Mouse (Mus musculus) lung, embryonic 14.5 days (tissue): Measurements from ENCODE around the gene Tfpt. TPM values are rescaled to one million over a fixed set of nuclear protein-coding genes. Genes with fewer than 3 reads are reported as not detected.
"Not testable (repeated sequence)": the region's sequence is repeated elsewhere in the genome, so short reads cannot be mapped to it uniquely, and the experiment has no call there.

Source experiments
- ATAC-seq: fragments of 200-750 bp; cut with Nextera tagmentation; 2 replicates; pipeline ENCODE4 v1.8.0; 2017; ENCODE audit warnings: mild to moderate bottlenecking, moderate TSS enrichment, moderate library complexity; ENCODE audit not compliant: insufficient read depth
- DNase-seq: peaks from one replicate; pipeline ENCODE4 v3.0.0-alpha.2; 2015
- H3K27ac ChIP-seq: fragments of 300-500 bp; sonication (generic); 2 replicates; pipeline ENCODE4 v1.5.1; 2014; ENCODE audit warnings: low read depth, mild to moderate bottlenecking, moderate library complexity
- H3K27me3 ChIP-seq: fragments of 300-500 bp; sonication (generic); 2 replicates; pipeline ENCODE4 v1.6.1; 2014; ENCODE audit warnings: low read length, control low read depth; ENCODE audit not compliant: insufficient read depth
- H3K36me3 ChIP-seq: fragments of 300-500 bp; sonication (generic); 2 replicates; pipeline ENCODE4 v1.6.1; 2014; ENCODE audit warnings: control low read depth; ENCODE audit not compliant: insufficient read depth
- H3K4me1 ChIP-seq: fragments of 300-500 bp; sonication (generic); 2 replicates; pipeline ENCODE4 v1.6.1; 2014; ENCODE audit warnings: antibody characterized with exemption, control low read depth; ENCODE audit not compliant: insufficient read depth
- H3K4me2 ChIP-seq: fragments of 300-500 bp; sonication (generic); 2 replicates; pipeline ENCODE4 v1.6.1; 2014; ENCODE audit warnings: mild to moderate bottlenecking
- H3K4me3 ChIP-seq: fragments of 300-500 bp; sonication (generic); 2 replicates; pipeline ENCODE4 v1.5.1; 2014; ENCODE audit warnings: low read depth, low read length
- H3K9ac ChIP-seq: fragments of 300-500 bp; sonication (generic); 2 replicates; pipeline ENCODE4 v1.6.1; 2014
- H3K9me3 ChIP-seq: fragments of 300-500 bp; sonication (generic); 2 replicates; pipeline ENCODE4 v1.6.1; 2016; ENCODE audit warnings: low read depth, low read length, control low read depth
- CTCF ChIP-seq: IDR thresholded peaks from 2 replicates; pipeline ENCODE4 v1.5.1; 2016; ENCODE audit warnings: antibody characterized with exemption, low read depth
- WGBS: fragments of 180-500 bp; shearing (Covaris S2); extraction: QIAGEN DNeasy Blood & Tissue Kit; methylation state at CpG from one replicate; pipeline ENCODE4 v1.1.7; 2014; 5-methylcytosine and 5-hydroxymethylcytosine counted together
- microRNA-seq: library from miRNA; unstranded; fragments of <30 nt; microRNA quantifications from one replicate; pipeline ENCODE4, GENCODE M21; 2016; ENCODE audit warnings: borderline number of aligned reads
- polyA plus RNA-seq: library from polyadenylated mRNA; unstranded; fragments of >200 nt; fragmentation: Nextera tagmentation; extraction: Ambion mirVana; gene quantifications from 2 replicates; pipeline ENCODE4 v1.2.1, GENCODE M21; 2014

Tfpt gene
- polyA plus RNA-seq, 1 experiment from 2014 or later, result 27.2 TPM

GRCm38 (mm10) chr7:3576354-3577124 is 53.2 kb downstream of the Tfpt start:
- DNase-seq, result no peak
- no peak overlapping the region for H3K4me2 ChIP-seq
- H3K4me3 ChIP-seq, result no peak overlapping the region
- H3K9me3 ChIP-seq, result no peaks in the 10 kb centered on the region
- no peak for TF ChIP-seq CTCF
- H3K27me3 ChIP-seq, result no peaks in the 10 kb centered on the region
- ATAC-seq, result no peak
- WGBS, result 72% methylated on average over 5 of the region's 5 CpGs
- no peak overlapping the region for H3K9ac ChIP-seq
- no peaks in the 10 kb centered on the region for H3K36me3 ChIP-seq
- H3K27ac ChIP-seq, result no peak overlapping the region
- no peaks in the 10 kb centered on the region for H3K4me1 ChIP-seq

DNA sequence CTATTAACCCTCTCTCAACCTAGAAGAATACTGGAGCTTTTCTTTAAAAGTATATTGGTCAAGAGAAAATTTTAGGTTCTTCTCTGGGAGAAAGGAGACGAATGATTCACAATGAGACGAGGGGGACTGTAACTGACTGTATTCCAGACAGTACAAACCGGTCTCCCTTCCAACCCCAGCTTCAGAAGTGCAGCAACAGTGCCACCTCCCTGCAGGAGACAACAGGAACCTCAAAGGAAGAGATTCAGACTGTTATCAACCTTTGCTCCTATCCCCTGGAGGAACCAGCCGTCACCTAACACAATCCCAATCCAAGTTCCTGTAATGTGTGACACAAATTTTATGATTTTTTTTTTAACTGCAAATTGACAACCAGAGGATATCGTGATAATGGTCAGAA is 55.5 kb downstream of the Tfpt start:
- H3K36me3 ChIP-seq, result no peaks in the 10 kb centered on the region
- H3K27me3 ChIP-seq, result no peaks in the 10 kb centered on the region
- no peak overlapping the region for H3K9ac ChIP-seq
- no peak overlapping the region for H3K27ac ChIP-seq
- DNase-seq (no peak), ATAC-seq (no peak)
- WGBS, result 39% methylated on average over 5 of the region's 5 CpGs
- no peaks in the 10 kb centered on the region for H3K9me3 ChIP-seq
- no peak overlapping the region for H3K4me3 ChIP-seq
- H3K4me2 ChIP-seq, result no peak overlapping the region
- no peaks in the 10 kb centered on the region for H3K4me1 ChIP-seq
- no peak for TF ChIP-seq CTCF

DNA sequence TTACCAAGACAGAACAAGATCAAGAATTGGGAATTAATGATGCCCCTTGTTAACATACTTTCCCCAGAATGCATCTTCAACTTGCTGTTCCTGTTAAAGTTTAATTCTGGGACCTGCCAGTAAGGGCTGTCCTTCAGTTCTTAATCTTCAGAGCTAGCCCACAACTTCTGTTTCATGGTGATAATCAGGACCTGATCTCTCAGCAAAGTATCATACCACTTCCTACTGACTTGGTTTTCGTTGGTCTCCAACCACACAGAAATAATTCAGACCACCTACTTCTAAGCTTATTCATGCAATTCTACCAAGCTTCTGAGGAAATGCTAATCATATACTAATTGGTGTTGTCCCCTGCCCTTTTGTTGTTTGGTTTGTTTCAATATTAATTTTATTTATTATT is 57.9 kb downstream of the Tfpt start:
- no peak for TF ChIP-seq CTCF
- no peaks in the 10 kb centered on the region for H3K4me1 ChIP-seq
- no peak overlapping the region for H3K9ac ChIP-seq
- no peaks in the 10 kb centered on the region for H3K27me3 ChIP-seq
- no peak overlapping the region for H3K27ac ChIP-seq
- no peaks in the 10 kb centered on the region for H3K9me3 ChIP-seq
- WGBS, result 67% methylated on average over 1 of the region's 1 CpGs
- H3K36me3 ChIP-seq, result no peaks in the 10 kb centered on the region
- H3K4me3 ChIP-seq, result no peak overlapping the region
- DNase-seq, result no peak
- no peak overlapping the region for H3K4me2 ChIP-seq
- no peak for ATAC-seq

DNA sequence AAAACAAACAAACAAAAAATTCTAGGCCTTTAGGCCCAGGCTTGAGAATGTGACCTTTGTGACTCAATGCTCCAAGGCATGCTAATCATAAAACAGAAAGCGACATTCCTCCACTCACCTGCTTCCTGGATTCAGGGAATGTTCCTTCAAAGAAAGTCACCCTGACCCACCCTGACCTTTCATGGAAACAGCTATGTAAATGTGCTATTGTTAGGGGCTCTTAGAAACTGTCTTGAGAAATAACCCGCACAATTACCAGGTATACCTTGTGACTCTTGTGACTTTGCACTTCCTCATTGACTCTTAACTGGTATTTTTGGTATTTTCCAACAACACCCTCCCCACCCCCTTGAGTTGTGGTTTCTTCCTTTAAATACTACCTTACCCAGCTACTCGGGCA is 59.1 kb downstream of the Tfpt start:
- H3K36me3 ChIP-seq, H3K27ac ChIP-seq, H3K4me1 ChIP-seq, DNase-seq, H3K4me2 ChIP-seq, H3K4me3 ChIP-seq, H3K9ac ChIP-seq, H3K9me3 ChIP-seq, ATAC-seq, H3K27me3 ChIP-seq: not testable (repeated sequence)
- 91% methylated on average over 3 of the region's 3 CpGs for WGBS

Small RNA genes lying within 50 kb of the gene (microRNA-seq; reads per million reads assigned to microRNA genes)
- gene Gm25100 (not detected), gene Mir3572 (4.3 reads per million, percentile 15 among the genes with 10 or more reads in this experiment)

Other genes with a start within 250 kb of the Tfpt start
- 2.9 and 4.8 TPM in 2 replicates for gene Cacng8, start 239.2 kb downstream of the Tfpt start, polyA plus RNA-seq
- not detected in 2 replicates for gene Cacng6, start 205.7 kb downstream of the Tfpt start, polyA plus RNA-seq
- not detected in 2 replicates for gene Tarm1, start 127.3 kb downstream of the Tfpt start, polyA plus RNA-seq
- gene Oscar, start 13.8 kb downstream of the Tfpt start, polyA plus RNA-seq, result 0.20 TPM in 1 of 2 replicates, not detected in the other
- 511 and 530 TPM in 2 replicates for gene Ndufa3, start 12.6 kb downstream of the Tfpt start, polyA plus RNA-seq
- gene Prpf31, start 56 bp upstream of the Tfpt start, polyA plus RNA-seq, result 103 and 112 TPM in 2 replicates
- gene Cnot3, start 15.3 kb upstream of the Tfpt start, polyA plus RNA-seq, result 76.4 and 79.8 TPM in 2 replicates
- 12.0 and 12.5 TPM in 2 replicates for gene Leng1, start 35.9 kb upstream of the Tfpt start, polyA plus RNA-seq
- 16.1 and 17.3 TPM in 2 replicates for gene Tmc4, start 47.6 kb upstream of the Tfpt start, polyA plus RNA-seq
- gene Tsen34, start 62.9 kb upstream of the Tfpt start, polyA plus RNA-seq, result 277 and 290 TPM in 2 replicates
- 38.0 and 44.2 TPM in 2 replicates for gene Mboat7, start 63.6 kb upstream of the Tfpt start, polyA plus RNA-seq
- 1,609 and 1,625 TPM in 2 replicates for gene Rps9, start 74.1 kb upstream of the Tfpt start, polyA plus RNA-seq
- 0.91 and 1.2 TPM in 2 replicates for gene Pirb, start 90.5 kb upstream of the Tfpt start, polyA plus RNA-seq
- gene Gm15448, start 195.8 kb upstream of the Tfpt start, polyA plus RNA-seq, result not detected in 2 replicates
- gene Pira2, start 215.1 kb upstream of the Tfpt start, polyA plus RNA-seq, result 0.50 and 0.58 TPM in 2 replicates